Mouse (Mus musculus) midbrain, embryonic 14.5 days (tissue): Measurements from ENCODE around the gene Pde5a. TPM values are rescaled to one million over a fixed set of nuclear protein-coding genes. Genes with fewer than 3 reads are reported as not detected.

Source experiments
- polyA plus RNA-seq: library from polyadenylated mRNA; unstranded; fragments of >200 nt; fragmentation: Nextera tagmentation; extraction: Ambion mirVana; gene quantifications from 2 replicates; pipeline ENCODE4 v1.2.1, GENCODE M21; 2014

Gene Pde5a
- polyA plus RNA-seq, 1 experiment from 2014 or later: 3.4 TPM

Other genes with a start within 250 kb of the Pde5a start
- 277 and 289 TPM in 2 replicates for gene Fnbp1l, start 109.2 kb upstream of the Pde5a start, polyA plus RNA-seq
- not detected in 2 replicates for gene Fabp2, start 166.1 kb downstream of the Pde5a start, polyA plus RNA-seq
- gene Gm10959, start 190.4 kb downstream of the Pde5a start, polyA plus RNA-seq: not detected in 2 replicates
- gene 1810037I17Rik, start 195.3 kb downstream of the Pde5a start, polyA plus RNA-seq: 76.3 and 86.9 TPM in 2 replicates